Mouse (Mus musculus) bone marrow, adult 2 months (tissue): ENCODE measurements around the gene Cacnb2.

Experiments
- CTCF ChIP-seq: fragments of 200-500 bp; IDR thresholded peaks from 2 replicates; pipeline ENCODE4 v1.5.1; 2011; ENCODE audit warnings: low read length, control low read depth; ENCODE audit not compliant: control insufficient read depth, insufficient read depth
- POLR2A ChIP-seq: fragments of 200-500 bp; IDR thresholded peaks from 2 replicates; pipeline ENCODE4 v1.6.1; 2011; ENCODE audit warnings: low read depth, mild to moderate bottlenecking, control low read depth, low read length, borderline replicate concordance; ENCODE audit not compliant: control insufficient read depth

- TF ChIP-seq CTCF, result no peak
- no peak for TF ChIP-seq POLR2A
Observed at GRCm38 (mm10) chr2:14807650-14808347, 204.9 kb downstream of the Cacnb2 start.
